24 mouse cellular contexts compared by ENCODE assay signal in the genomic region with DNA sequence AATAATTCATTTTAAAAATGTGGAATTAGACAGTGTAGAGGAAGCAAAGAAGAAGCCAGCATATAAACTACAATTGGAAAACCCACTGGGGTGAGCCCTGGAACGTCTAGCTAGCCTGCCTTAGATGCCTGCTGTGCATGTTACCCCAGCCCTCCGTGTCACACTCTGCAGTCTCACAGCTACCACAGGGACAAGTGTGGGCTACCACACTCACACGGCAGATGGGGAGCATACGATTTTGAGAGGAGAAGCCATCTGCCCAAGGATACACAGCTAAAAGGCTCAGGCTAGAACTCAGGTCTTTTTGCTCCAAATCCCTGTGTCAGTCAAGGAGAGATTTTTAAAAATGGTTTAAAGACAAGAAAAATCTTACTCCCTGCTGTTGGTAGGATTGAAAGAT. TPM values are rescaled to one million over a fixed set of nuclear protein-coding genes. Genes with fewer than 3 reads are reported as not detected.
A peak's percentile ranks its signal among the peaks of the same experiment; 100 is the strongest.
DNase-seq lines count a peak whose midpoint lies in the region; ATAC-seq and TF ChIP-seq lines count a peak whose summit lies in the region.
"Had no signal": no experiment of that assay in that cellular context is flagged by ENCODE, and none has a peak within 500 bp of the region (broad histone marks: within the 10 kb centered on the region; RNA-seq: fewer than 3 reads in every experiment).

No protein-coding gene starts in this region.

- no peak overlapping the region for H3K4me2 ChIP-seq in forebrain, postnatal 0 days (ENCODE audit: low read depth)
- H3K4me2 ChIP-seq in forebrain, embryonic 12.5 days: no peak overlapping the region
- H3K4me2 ChIP-seq: liver, embryonic 11.5 days; neural tube, embryonic 13.5 days; stomach, embryonic 15.5 days had no signal

- H3K4me1 ChIP-seq in forebrain, postnatal 0 days (ENCODE audit: insufficient read depth): no peaks in the 10 kb centered on the region
- H3K4me1 ChIP-seq in forebrain, embryonic 12.5 days: peaks cover 10% of the 10 kb centered on the region; the same call in 1 of the 2 replicates
- H3K4me1 ChIP-seq: limb, embryonic 10.5 days; neural tube, embryonic 13.5 days; stomach, embryonic 15.5 days had no signal

- TF ChIP-seq POLR2A in brain, embryonic 14.5 days (IDR thresholded peaks at IDR 0.05; ENCODE audit: borderline replicate concordance, extremely low read depth, insufficient read depth, insufficient read length, poor library complexity, severe bottlenecking): no peak

- no peaks in the 10 kb centered on the region for H3K36me3 ChIP-seq in forebrain, postnatal 0 days (ENCODE audit: insufficient read depth)
- H3K36me3 ChIP-seq in forebrain, embryonic 12.5 days (replicated peaks): no peaks in the 10 kb centered on the region
- H3K36me3 ChIP-seq: limb, embryonic 10.5 days; neural tube, embryonic 13.5 days; stomach, embryonic 15.5 days had no signal

- no peak overlapping the region for H3K9ac ChIP-seq in forebrain, postnatal 0 days
- H3K9ac ChIP-seq in forebrain, embryonic 12.5 days: no peak overlapping the region
- H3K9ac ChIP-seq: neural tube, embryonic 13.5 days; stomach, embryonic 15.5 days had no signal

- 56% methylated on average over 4 of the region's 4 CpGs for WGBS in forebrain, postnatal 0 days
- 73% methylated on average over 4 of the region's 4 CpGs for WGBS in forebrain, embryonic 12.5 days

- no peak for TF ChIP-seq CTCF in forebrain, postnatal 0 days (IDR thresholded peaks at IDR 0.05; ENCODE audit: low read depth)
- no peak for TF ChIP-seq CTCF in brain, embryonic 14.5 days (IDR thresholded peaks at IDR 0.05; ENCODE audit: borderline replicate concordance, extremely low read depth, insufficient read depth, insufficient read length)

- ATAC-seq in forebrain, postnatal 0 days: peak; percentile 93
- ATAC-seq in forebrain, embryonic 12.5 days (ENCODE audit: low FRiP score): no peak

- H3K27me3 ChIP-seq in forebrain, postnatal 0 days (ENCODE audit: insufficient read depth, low read length): no peaks in the 10 kb centered on the region
- no peaks in the 10 kb centered on the region for H3K27me3 ChIP-seq in forebrain, embryonic 12.5 days
- H3K27me3 ChIP-seq: CH12.LX; neural tube, embryonic 13.5 days; stomach, embryonic 15.5 days had no signal

- peak; percentile 60 for DNase-seq in forebrain, postnatal 0 days
- peak; percentile 55 for DNase-seq in brain, embryonic 14.5 days (ENCODE audit: low read depth)
- peak; percentile 49 to 57 for DNase-seq in layer of hippocampus, adult 8-10 months (ENCODE audit: low spot score in 2 of 2)
- DNase-seq in left cerebral cortex, postnatal 36 days (ENCODE audit: low spot score in 2 of 2): peak; percentile 22 to 32
- no peak for DNase-seq in thymus, postnatal 36 days
- no peak for DNase-seq in spleen, postnatal 4 days (ENCODE audit: low spot score in 2 of 2)
- DNase-seq: adrenal gland, postnatal 14 days; cerebellum, adult 9-10 months; kidney, adult 2 months; kidney, postnatal 25 days; lung, adult 2 months; lung, postnatal 36 days; spleen, adult 18-20 months had no signal

- no peaks in the 10 kb centered on the region for H3K9me3 ChIP-seq in forebrain, postnatal 0 days (ENCODE audit: low read length)
- 0 out of 2 replicates have a peak, but pooled peaks cover 2% of the 10 kb centered on the region for H3K9me3 ChIP-seq in forebrain, embryonic 12.5 days
- H3K9me3 ChIP-seq: limb, embryonic 10.5 days; neural tube, embryonic 13.5 days; stomach, embryonic 15.5 days had no signal

- no peak overlapping the region for H3K27ac ChIP-seq in forebrain, postnatal 0 days (ENCODE audit: low read depth, low read length)
- H3K27ac ChIP-seq in forebrain, embryonic 12.5 days: no peak overlapping the region
- H3K27ac ChIP-seq: limb, embryonic 10.5 days; neural tube, embryonic 13.5 days; stomach, embryonic 15.5 days had no signal

- no peak overlapping the region for H3K4me3 ChIP-seq in forebrain, postnatal 0 days (ENCODE audit: low read depth, low read length)
- no peak overlapping the region for H3K4me3 ChIP-seq in forebrain, embryonic 12.5 days (replicated peaks)
- H3K4me3 ChIP-seq: limb, embryonic 10.5 days; neural tube, embryonic 13.5 days; stomach, embryonic 15.5 days had no signal

- intact Hi-C loops in left cerebral cortex, postnatal 36 days (cut with DNase I): no loop called here

RNA-seq across cellular contexts. Expression of gene Slc26a5, which starts 36.5 kb away (rescaled TPM):
- 0.08 and 0.38 TPM in 2 replicates for total RNA-seq in forebrain, postnatal 0 days (2014; rRNA removed)
- 0.21 and 0.35 TPM in 2 replicates for polyA plus RNA-seq in forebrain, postnatal 0 days (2015; fragmentation: Nextera tagmentation; extraction: Ambion mirVana)
- polyA plus RNA-seq in forebrain, embryonic 12.5 days (2016; fragmentation: Nextera tagmentation; extraction: Ambion mirVana): 0.19 and 0.26 TPM in 2 replicates
- 0.10 TPM in 2 replicates for polyA plus RNA-seq in brain, embryonic 14.5 days (2012; rRNA removed)
- under 1 TPM in 1 of 4 experiments, not detected in 3; 0.21 TPM for total RNA-seq in layer of hippocampus, adult 8-10 months (2022)
- total RNA-seq in left cerebral cortex, postnatal 36 days (2021): under 1 TPM; 0.37 to 0.45 TPM
- total RNA-seq: adrenal gland, postnatal 14 days; CH12.LX; gastrocnemius, adult 8-10 months; heart, adult 8-10 months had no signal
- polyA plus RNA-seq: embryonic facial prominence, embryonic 14.5 days; heart, embryonic 16.5 days; hindbrain, embryonic 11.5 days; kidney, adult 2 months; liver, embryonic 11.5 days; lung, adult 2 months; neural tube, embryonic 13.5 days; stomach, embryonic 15.5 days had no signal

RNA-seq across cellular contexts. Expression of gene Psmc2, which starts 43.8 kb away (rescaled TPM):
- total RNA-seq in forebrain, postnatal 0 days (2014; rRNA removed): 48.8 and 52.7 TPM in 2 replicates
- 182 and 195 TPM in 2 replicates for polyA plus RNA-seq in forebrain, postnatal 0 days (2015; fragmentation: Nextera tagmentation; extraction: Ambion mirVana)
- polyA plus RNA-seq in forebrain, embryonic 12.5 days (2016; fragmentation: Nextera tagmentation; extraction: Ambion mirVana): 214 and 221 TPM in 2 replicates
- 83.3 and 89.2 TPM in 2 replicates for polyA plus RNA-seq in brain, embryonic 14.5 days (2012; rRNA removed)
- total RNA-seq in layer of hippocampus, adult 8-10 months (2022): 100 to 1,000 TPM in 3 of 4 experiments, 10 to 100 TPM in 1; 99.3 to 117 (median 115) TPM
- total RNA-seq in left cerebral cortex, postnatal 36 days (2021): 100 to 1,000 TPM; 108 to 111 TPM

RNA-seq across cellular contexts. Expression of gene Dnajc2, which starts 43.8 kb away (rescaled TPM):
- total RNA-seq in forebrain, postnatal 0 days (2014; rRNA removed): 42.7 and 48.4 TPM in 2 replicates
- 70.2 and 73.1 TPM in 2 replicates for polyA plus RNA-seq in forebrain, postnatal 0 days (2015; fragmentation: Nextera tagmentation; extraction: Ambion mirVana)
- 94.3 and 97.1 TPM in 2 replicates for polyA plus RNA-seq in forebrain, embryonic 12.5 days (2016; fragmentation: Nextera tagmentation; extraction: Ambion mirVana)
- 21.1 and 29.5 TPM in 2 replicates for polyA plus RNA-seq in brain, embryonic 14.5 days (2012; rRNA removed)
- total RNA-seq in layer of hippocampus, adult 8-10 months (2022): 10 to 100 TPM; 31.6 to 37.6 (median 34.0) TPM
- total RNA-seq in left cerebral cortex, postnatal 36 days (2021): 10 to 100 TPM; 29.6 to 31.8 TPM

Comparison
In these comparisons a context has a peak if more than half of its experiments do, and no peak if none do; other contexts are left out.
1. DNase-seq: peak in forebrain, postnatal 0 days (single experiment), brain, embryonic 14.5 days (single experiment), layer of hippocampus, adult 8-10 months (2 of 2) and left cerebral cortex, postnatal 36 days (2 of 2); none in thymus, postnatal 36 days (0 of 2) and spleen, postnatal 4 days (0 of 2).